Mouse (Mus musculus): ENCODE measurements around the gene Apol6. TPM values are rescaled to one million over a fixed set of nuclear protein-coding genes. Genes with fewer than 3 reads are reported as not detected.

The Apol6 gene
- total RNA-seq, 2 experiments from 2014 or later, result 34.5 to 38.8 TPM

GRCm38 (mm10) chr15:77066233-77066632 is 21.7 kb downstream of the Apol6 start:
- no peak for DNase-seq
- intact Hi-C loops (cut with DNase I), result no loop called here

- no peak for DNase-seq
- intact Hi-C loops (cut with DNase I), result no loop called here
These were observed 23.9 kb downstream of the Apol6 start for GRCm38 (mm10) chr15:77068439-77068861.

GRCm38 (mm10) chr15:77069019-77069418 is 24.5 kb downstream of the Apol6 start:
- no peak for DNase-seq
- intact Hi-C loops (cut with DNase I), result no loop called here

- intact Hi-C loops (cut with DNase I), result no loop called here
- DNase-seq, result no peak
These were observed 26.3 kb downstream of the Apol6 start for GRCm38 (mm10) chr15:77070745-77071268.

- intact Hi-C loops (cut with DNase I), result no loop called here
These were observed 27.0 kb downstream of the Apol6 start for GRCm38 (mm10) chr15:77071501-77071900.

GRCm38 (mm10) chr15:77072556-77073163 is 28.1 kb downstream of the Apol6 start:
- intact Hi-C loops (cut with DNase I), result no loop called here
- DNase-seq, result no peak

More at GRCm38 (mm10) chr15:77071501-77071900, 27.0 kb downstream of the Apol6 start:
- no peak for DNase-seq

GRCm38 (mm10) chr15:77076523-77076922 is 32.0 kb downstream of the Apol6 start:
- peak in 1 of 2 experiments; percentile 33 for DNase-seq

GRCm38 (mm10) chr15:77077906-77078305 is 33.4 kb downstream of the Apol6 start:
- intact Hi-C loops (cut with DNase I), result no loop called here
- no peak for DNase-seq

More at GRCm38 (mm10) chr15:77076523-77076922, 32.0 kb downstream of the Apol6 start:
- intact Hi-C loops (cut with DNase I), result no loop called here

- no peak for DNase-seq
- intact Hi-C loops (cut with DNase I), result no loop called here
These were observed 34.3 kb downstream of the Apol6 start for GRCm38 (mm10) chr15:77078786-77079185.

- no peak for DNase-seq
- intact Hi-C loops (cut with DNase I), result no loop called here
These were observed 34.8 kb downstream of the Apol6 start for GRCm38 (mm10) chr15:77079256-77079822.

GRCm38 (mm10) chr15:77079890-77080361 is 35.4 kb downstream of the Apol6 start:
- peak; percentile 46 to 61 for DNase-seq
- intact Hi-C loops (cut with DNase I), result loop anchor here (2.0 kb wide), 1 partner anchor 139 kb away; no protein-coding TSS in a partner anchor

GRCm38 (mm10) chr15:77080684-77081254 is 36.2 kb downstream of the Apol6 start:
- no peak for DNase-seq
- intact Hi-C loops (cut with DNase I), result loop anchor here (2.0 kb wide), 1 partner anchor 138 kb away; no protein-coding TSS in a partner anchor

- intact Hi-C loops (cut with DNase I), result loop anchor here (2.0 kb wide), 1 partner anchor 137 kb away; no protein-coding TSS in a partner anchor
- DNase-seq, result no peak
These were observed 36.9 kb downstream of the Apol6 start for GRCm38 (mm10) chr15:77081454-77081853.

GRCm38 (mm10) chr15:77085818-77086217 is 41.3 kb downstream of the Apol6 start:
- intact Hi-C loops (cut with DNase I), result no loop called here
- DNase-seq, result no peak

GRCm38 (mm10) chr15:77086488-77086887 is 42.0 kb downstream of the Apol6 start:
- no peak for DNase-seq
- intact Hi-C loops (cut with DNase I), result no loop called here

GRCm38 (mm10) chr15:77089249-77089648 is 44.7 kb downstream of the Apol6 start:
- intact Hi-C loops (cut with DNase I), result no loop called here
- no peak for DNase-seq

GRCm38 (mm10) chr15:77090531-77090930 is 46.0 kb downstream of the Apol6 start:
- intact Hi-C loops (cut with DNase I), result no loop called here
- no peak for DNase-seq

GRCm38 (mm10) chr15:77091394-77091793 is 46.9 kb downstream of the Apol6 start:
- DNase-seq, result no peak
- intact Hi-C loops (cut with DNase I), result no loop called here

- intact Hi-C loops (cut with DNase I), result no loop called here
- DNase-seq, result no peak
These were observed 49.9 kb downstream of the Apol6 start for GRCm38 (mm10) chr15:77094431-77094830.

GRCm38 (mm10) chr15:77095216-77095615 is 50.7 kb downstream of the Apol6 start:
- intact Hi-C loops (cut with DNase I), result no loop called here
- no peak for DNase-seq

GRCm38 (mm10) chr15:77097358-77097757 is 52.8 kb downstream of the Apol6 start:
- intact Hi-C loops (cut with DNase I), result no loop called here

More at GRCm38 (mm10) chr15:77097358-77097757, 52.8 kb downstream of the Apol6 start:
- DNase-seq, result no peak
